Mouse (Mus musculus) gastrocnemius, adult 2 months (tissue): ENCODE measurements around the gene Lig4. TPM values are rescaled to one million over a fixed set of nuclear protein-coding genes. Genes with fewer than 3 reads are reported as not detected.

Experiments
- DNase-seq: peaks from one replicate; pipeline ENCODE4 v3.0.0; 2022
- H3K27ac ChIP-seq: fragments of 200-600 bp; 2 replicates; pipeline ENCODE4 v1.8.1; 2022; ENCODE audit warnings: mild to moderate bottlenecking
- H3K4me3 ChIP-seq: fragments of 200-600 bp; 2 replicates; pipeline ENCODE4 v1.8.1; 2022; ENCODE audit warnings: mild to moderate bottlenecking, moderate library complexity
- CTCF ChIP-seq: fragments of 200-600 bp; IDR thresholded peaks from 2 replicates; pipeline ENCODE4 v1.8.1; 2022; ENCODE audit warnings: antibody characterized with exemption, mild to moderate bottlenecking, moderate library complexity
- intact Hi-C: fragments of 180-260 bp; cut with DNase I; formaldehyde crosslinking; loops from one replicate; pipeline ENCODE4 v1.15.1; 2025
- total RNA-seq, 2 experiments: library from RNA; stranded (reverse); gene quantifications; 2 replicates each; pipeline ENCODE4 v1.2.3; 2021

Lig4 gene
- total RNA-seq, 2 experiments from 2014 or later, result 3.7 to 5.3 TPM

GRCm38 (mm10) chr8:9975898-9976611, 1.4 kb downstream of the Lig4 start:
- Histone ChIP-seq H3K27ac (peak overlapping the region; percentile 93), H3K4me3 (peak overlapping the region; percentile 83)
- peak; percentile 87 for TF ChIP-seq CTCF
- intact Hi-C loops, result loop anchor here (2.0 to 10.0 kb wide), 3 partner anchors 69 to 427 kb away; no protein-coding TSS in a partner anchor
- peak; percentile 100 for DNase-seq

GRCm38 (mm10) chr8:9975276-9975675, 2.2 kb downstream of the Lig4 start:
- Histone ChIP-seq H3K27ac (no peak overlapping the region), H3K4me3 (peak overlapping the region; percentile 83)
- intact Hi-C loops, result loop anchor here (10.0 kb wide), 1 partner anchor 70 kb away; no protein-coding TSS in a partner anchor
- no peak for DNase-seq
- no peak for TF ChIP-seq CTCF

GRCm38 (mm10) chr8:9971866-9972265, 5.6 kb downstream of the Lig4 start:
- H3K27ac ChIP-seq, result no peak overlapping the region
- no peak overlapping the region for H3K4me3 ChIP-seq
- intact Hi-C loops, result loop anchor here (10.0 kb wide), 1 partner anchor 73 kb away; no protein-coding TSS in a partner anchor
- DNase-seq, result no peak
- TF ChIP-seq CTCF, result no peak

GRCm38 (mm10) chr8:9959919-9960318, 17.6 kb downstream of the Lig4 start:
- TF ChIP-seq CTCF, result no peak
- no peak overlapping the region for H3K27ac ChIP-seq
- no peak overlapping the region for H3K4me3 ChIP-seq
- intact Hi-C loops, result no loop called here
- DNase-seq, result no peak

- intact Hi-C loops, result no loop called here
- H3K4me3 ChIP-seq, result no peak overlapping the region
- no peak overlapping the region for H3K27ac ChIP-seq
- TF ChIP-seq CTCF, result no peak
- DNase-seq, result no peak
Observed at GRCm38 (mm10) chr8:9958338-9958737, 19.1 kb downstream of the Lig4 start.

- Histone ChIP-seq H3K4me3 (no peak overlapping the region), H3K27ac (no peak overlapping the region)
- no peak for TF ChIP-seq CTCF
- DNase-seq, result no peak
- intact Hi-C loops, result no loop called here
Observed at GRCm38 (mm10) chr8:9949134-9949890, 28.2 kb downstream of the Lig4 start.

- Histone ChIP-seq H3K27ac (no peak overlapping the region), H3K4me3 (no peak overlapping the region)
- intact Hi-C loops, result loop anchor here (10.0 kb wide), 1 partner anchor 591 kb away; no protein-coding TSS in a partner anchor
- no peak for DNase-seq
- TF ChIP-seq CTCF, result no peak
Observed at GRCm38 (mm10) chr8:9935574-9935973, 41.9 kb downstream of the Lig4 start.

- Histone ChIP-seq H3K27ac (no peak overlapping the region), H3K4me3 (no peak overlapping the region)
- no peak for DNase-seq
- peak; percentile 91; the same call in 1 of the 2 replicates for TF ChIP-seq CTCF
- intact Hi-C loops, result loop anchor here (10.0 kb wide), 1 partner anchor 590 kb away; no protein-coding TSS in a partner anchor
Observed at GRCm38 (mm10) chr8:9934891-9935565, 42.5 kb downstream of the Lig4 start.

GRCm38 (mm10) chr8:9932711-9933110, 44.8 kb downstream of the Lig4 start:
- Histone ChIP-seq H3K27ac (no peak overlapping the region), H3K4me3 (no peak overlapping the region)
- intact Hi-C loops, result loop anchor here (10.0 kb wide), 1 partner anchor 588 kb away; no protein-coding TSS in a partner anchor
- no peak for TF ChIP-seq CTCF
- DNase-seq, result no peak

- no peak for DNase-seq
- H3K27ac ChIP-seq, result no peak overlapping the region
- H3K4me3 ChIP-seq, result no peak overlapping the region
- TF ChIP-seq CTCF, result no peak
- intact Hi-C loops, result loop anchor here (10.0 kb wide), 1 partner anchor 585 kb away; no protein-coding TSS in a partner anchor
Observed at GRCm38 (mm10) chr8:9929746-9930445, 47.6 kb downstream of the Lig4 start.

Other genes with a start within 250 kb of the Lig4 start
- gene Fam155a, start 206.5 kb downstream of the Lig4 start, total RNA-seq, result under 1 TPM in 1 of 2 experiments, not detected in 1; 0.08 TPM
- gene Gm10217, start 113.4 kb downstream of the Lig4 start, total RNA-seq, result not detected
- 1 to 10 TPM; 6.9 to 8.2 TPM for gene Abhd13, start within 50 bp of the Lig4 start, total RNA-seq
- gene Tnfsf13b, start 28.8 kb upstream of the Lig4 start, total RNA-seq, result 1 to 10 TPM in 1 of 2 experiments, under 1 TPM in 1; 0.67 to 1.0 TPM
- under 1 TPM; 0.08 to 0.36 TPM for gene Myo16, start 176.2 kb upstream of the Lig4 start, total RNA-seq